Mouse (Mus musculus): ENCODE data around the gene Olfr457. TPM values are rescaled to one million over a fixed set of nuclear protein-coding genes. Genes with fewer than 3 reads are reported as not detected.

Gene Olfr457
- total RNA-seq, 2 experiments from 2014 or later = not detected

Other genes with a start within 250 kb of the Olfr457 start
- gene Gstk1, start 230.4 kb downstream of the Olfr457 start, total RNA-seq (2014; fragmentation: Nextera tagmentation) = 10.5 and 16.7 TPM in 2 replicates
- 4.9 and 6.4 TPM in 2 replicates for gene Gstk1, start 230.4 kb downstream of the Olfr457 start, total RNA-seq (2017)
- not detected in 2 replicates for gene Tmem139, start 214.4 kb downstream of the Olfr457 start, total RNA-seq (2014; fragmentation: Nextera tagmentation)
- gene Tmem139, start 214.4 kb downstream of the Olfr457 start, total RNA-seq (2017) = not detected in 2 replicates
- 74.3 and 81.1 TPM in 2 replicates for gene Casp2, start 211.3 kb downstream of the Olfr457 start, total RNA-seq (2014; fragmentation: Nextera tagmentation)
- gene Casp2, start 211.3 kb downstream of the Olfr457 start, total RNA-seq (2017) = 48.6 and 58.7 TPM in 2 replicates
- not detected in 2 replicates for gene Clcn1, start 189.7 kb downstream of the Olfr457 start, total RNA-seq (2014; fragmentation: Nextera tagmentation)
- gene Clcn1, start 189.7 kb downstream of the Olfr457 start, total RNA-seq (2017) = 1.9 TPM in 1 of 2 replicates, not detected in the other
- not detected in 2 replicates for gene Fam131b, start 151.7 kb downstream of the Olfr457 start, total RNA-seq (2014; fragmentation: Nextera tagmentation)
- gene Fam131b, start 151.7 kb downstream of the Olfr457 start, total RNA-seq (2017) = not detected in 2 replicates
- gene Zyx, start 126.7 kb downstream of the Olfr457 start, total RNA-seq (2014; fragmentation: Nextera tagmentation) = 116 and 131 TPM in 2 replicates
- gene Zyx, start 126.7 kb downstream of the Olfr457 start, total RNA-seq (2017) = 17.6 and 17.8 TPM in 2 replicates
- 0.56 and 0.86 TPM in 2 replicates for gene Epha1, start 103.1 kb downstream of the Olfr457 start, total RNA-seq (2014; fragmentation: Nextera tagmentation)
- 0.04 TPM in 1 of 2 replicates, not detected in the other for gene Epha1, start 103.1 kb downstream of the Olfr457 start, total RNA-seq (2017)
- gene Tas2r143, start 76.1 kb downstream of the Olfr457 start, total RNA-seq (2014; fragmentation: Nextera tagmentation) = 1.6 TPM in 1 of 2 replicates, not detected in the other
- not detected in 2 replicates for gene Tas2r143, start 76.1 kb downstream of the Olfr457 start, total RNA-seq (2017)
- not detected in 2 replicates for gene Tas2r135, start 70.9 kb downstream of the Olfr457 start, total RNA-seq (2014; fragmentation: Nextera tagmentation)
- not detected in 2 replicates for gene Tas2r135, start 70.9 kb downstream of the Olfr457 start, total RNA-seq (2017)
- not detected in 2 replicates for gene Tas2r126, start 41.8 kb downstream of the Olfr457 start, total RNA-seq (2014; fragmentation: Nextera tagmentation)
- gene Tas2r126, start 41.8 kb downstream of the Olfr457 start, total RNA-seq (2017) = not detected in 2 replicates
- not detected in 2 replicates for gene Olfr458, start 11.1 kb downstream of the Olfr457 start, total RNA-seq (2014; fragmentation: Nextera tagmentation)
- not detected in 2 replicates for gene Olfr458, start 11.1 kb downstream of the Olfr457 start, total RNA-seq (2017)
- not detected in 2 replicates for gene Olfr456, start 10.9 kb upstream of the Olfr457 start, total RNA-seq (2014; fragmentation: Nextera tagmentation)
- not detected in 2 replicates for gene Olfr456, start 10.9 kb upstream of the Olfr457 start, total RNA-seq (2017)
- gene Olfr455, start 71.3 kb upstream of the Olfr457 start, total RNA-seq (2014; fragmentation: Nextera tagmentation) = not detected in 2 replicates
- gene Olfr455, start 71.3 kb upstream of the Olfr457 start, total RNA-seq (2017) = not detected in 2 replicates
- gene Tcaf3, start 121.4 kb upstream of the Olfr457 start, total RNA-seq (2014; fragmentation: Nextera tagmentation) = not detected in 2 replicates
- not detected in 2 replicates for gene Tcaf3, start 121.4 kb upstream of the Olfr457 start, total RNA-seq (2017)
- gene Tcaf2, start 168.9 kb upstream of the Olfr457 start, total RNA-seq (2014; fragmentation: Nextera tagmentation) = not detected in 2 replicates
- 0.22 TPM in 1 of 2 replicates, not detected in the other for gene Tcaf2, start 168.9 kb upstream of the Olfr457 start, total RNA-seq (2017)
- 0.47 TPM in 1 of 2 replicates, not detected in the other for gene Tcaf1, start 233.8 kb upstream of the Olfr457 start, total RNA-seq (2014; fragmentation: Nextera tagmentation)
- gene Tcaf1, start 233.8 kb upstream of the Olfr457 start, total RNA-seq (2017) = 0.13 and 0.46 TPM in 2 replicates

Data from granulocyte monocyte progenitor cell, adult 5-6 weeks (primary cell).